Mouse (Mus musculus): ENCODE data around the gene Chn1.

DNA sequence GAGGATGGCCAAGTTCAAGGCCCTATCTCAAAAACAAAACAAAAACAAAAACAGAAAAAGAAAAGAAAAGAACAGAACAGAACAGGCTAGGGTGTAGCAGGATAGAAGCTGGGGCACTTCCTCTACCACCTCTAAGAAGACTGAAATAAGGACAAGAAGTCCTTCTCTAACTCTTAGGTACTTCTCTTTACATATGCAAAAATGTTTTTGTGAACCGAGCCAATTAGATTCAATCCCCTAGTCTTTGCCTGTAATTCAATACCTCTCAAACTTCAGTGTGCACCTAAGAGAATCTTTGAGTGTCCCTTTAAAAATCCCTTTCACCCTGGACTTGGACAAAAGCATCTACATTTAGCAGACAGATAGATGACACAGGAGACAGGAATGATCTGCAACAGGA, 2.2 kb downstream of the Chn1 start:
- TF ChIP-seq CTCF (IDR thresholded peaks at IDR 0.05) (no peak), EP300 (IDR thresholded peaks at IDR 0.05) (no peak)
